Mouse (Mus musculus) neural tube, embryonic 15.5 days (tissue): ENCODE measurements around the gene Rpp25. TPM values are rescaled to one million over a fixed set of nuclear protein-coding genes. Genes with fewer than 3 reads are reported as not detected.

Experiments used
- ATAC-seq: fragments of 200-750 bp; cut with Nextera tagmentation; 2 replicates; pipeline ENCODE4 v1.8.0; 2017; ENCODE audit warnings: mild to moderate bottlenecking, moderate TSS enrichment, moderate library complexity; ENCODE audit not compliant: low FRiP score
- H3K27ac ChIP-seq: fragments of 300-500 bp; sonication (generic); replicated peaks from 2 replicates; pipeline ENCODE4 v1.5.1; 2015; ENCODE audit warnings: mild to moderate bottlenecking, inconsistent platforms
- H3K27me3 ChIP-seq: fragments of 300-500 bp; sonication (generic); replicated peaks from 2 replicates; pipeline ENCODE4 v1.6.1; 2015; ENCODE audit warnings: inconsistent platforms
- H3K36me3 ChIP-seq: fragments of 300-500 bp; sonication (generic); 2 replicates; pipeline ENCODE4 v1.6.1; 2015; ENCODE audit warnings: inconsistent platforms
- H3K4me1 ChIP-seq: fragments of 300-500 bp; sonication (generic); 2 replicates; pipeline ENCODE4 v1.6.1; 2015; ENCODE audit warnings: inconsistent platforms
- H3K4me2 ChIP-seq: fragments of 300-500 bp; sonication (generic); 2 replicates; pipeline ENCODE4 v1.6.1; 2015; ENCODE audit warnings: inconsistent platforms, mild to moderate bottlenecking, moderate library complexity
- H3K4me3 ChIP-seq: fragments of 300-500 bp; sonication (generic); replicated peaks from 2 replicates; pipeline ENCODE4 v1.5.1; 2015; ENCODE audit warnings: mild to moderate bottlenecking, inconsistent platforms
- H3K9ac ChIP-seq: fragments of 300-500 bp; sonication (generic); replicated peaks from 2 replicates; pipeline ENCODE4 v1.6.1; 2015; ENCODE audit warnings: mild to moderate bottlenecking, inconsistent platforms
- H3K9me3 ChIP-seq: fragments of 300-500 bp; sonication (generic); replicated peaks from 2 replicates; pipeline ENCODE4 v1.6.1; 2016; ENCODE audit warnings: inconsistent platforms
- WGBS: fragments of 180-500 bp; shearing (Covaris S2); methylation state at CpG from one replicate; pipeline ENCODE4 v1.1.7; 2015; ENCODE audit warnings: mixed read lengths; 5-methylcytosine and 5-hydroxymethylcytosine counted together
- polyA plus RNA-seq: library from polyadenylated mRNA; unstranded; fragments of >200 nt; fragmentation: Nextera tagmentation; extraction: Ambion mirVana; gene quantifications from 2 replicates; pipeline ENCODE4 v1.2.1, GENCODE M21; 2015

Rpp25 gene
- polyA plus RNA-seq, 1 experiment from 2014 or later: 23.5 TPM

GRCm38 (mm10) chr9:57521056-57521911 is 17.5 kb downstream of the Rpp25 start, which contains the start of gene Cox5a:
Gene Cox5a, plus strand, starts transcription at chr9:57521274.
- Histone ChIP-seq H3K4me1 (peaks cover 43% of the 10 kb centered on the region), H3K27ac (peak within 1 kb of the TSS; percentile 94), H3K27me3 (no peaks in the 10 kb centered on the region), H3K4me3 (peak within 1 kb of the TSS; percentile 95), H3K4me2 (peak within 1 kb of the TSS; percentile 75), H3K36me3 (no peaks in the 10 kb centered on the region), H3K9ac (peak within 1 kb of the TSS; percentile 96), H3K9me3 (no peaks in the 10 kb centered on the region)
- WGBS: under 1% methylated on average over 95 of the region's 95 CpGs
- peak; percentile 94 for ATAC-seq

DNA sequence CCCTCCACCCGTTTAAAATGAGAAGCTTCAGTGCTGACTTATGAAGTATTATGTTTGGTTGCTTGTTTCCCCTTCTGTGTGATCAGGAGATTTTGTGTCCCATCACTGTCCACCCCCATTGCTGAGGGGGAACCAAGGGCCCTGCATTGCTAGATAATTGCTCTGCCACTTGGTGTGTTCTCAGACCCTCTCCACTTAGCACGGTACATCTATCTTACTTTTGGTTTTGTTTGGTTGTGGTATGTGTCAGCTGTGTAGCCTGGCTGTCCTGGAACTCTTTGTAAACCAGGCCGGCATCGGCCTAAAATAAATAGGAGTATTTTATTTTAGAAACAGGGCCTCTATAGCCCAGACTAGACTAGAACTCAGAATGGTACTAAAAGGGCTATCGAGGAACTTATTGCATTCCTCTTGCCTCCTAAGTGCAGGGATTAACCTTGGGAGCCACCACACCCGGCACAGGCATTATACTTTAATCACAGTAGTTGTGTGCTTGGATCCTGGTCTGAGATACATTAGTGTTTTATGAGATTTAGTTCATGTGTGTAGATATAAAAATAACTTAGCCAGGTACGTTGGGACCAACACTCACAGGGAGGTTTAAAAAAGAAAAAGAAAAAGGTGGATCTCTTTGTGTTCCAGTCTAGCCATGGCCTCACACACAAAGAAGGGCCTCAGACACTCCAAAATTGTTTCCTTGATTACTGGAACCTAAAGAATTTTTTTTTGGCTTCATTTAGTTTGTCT is 18.5 kb downstream of the Rpp25 start:
- Histone ChIP-seq H3K4me2 (peak overlapping the region; percentile 75), H3K27me3 (no peaks in the 10 kb centered on the region), H3K9ac (peak overlapping the region; percentile 96), H3K9me3 (no peaks in the 10 kb centered on the region), H3K36me3 (no peaks in the 10 kb centered on the region), H3K4me1 (peaks cover 43% of the 10 kb centered on the region), H3K27ac (peak overlapping the region; percentile 94), H3K4me3 (peak overlapping the region; percentile 95)
- 23% methylated on average over 7 of the region's 7 CpGs for whole genome bisulfite sequencing
- ATAC-seq: no peak

DNA sequence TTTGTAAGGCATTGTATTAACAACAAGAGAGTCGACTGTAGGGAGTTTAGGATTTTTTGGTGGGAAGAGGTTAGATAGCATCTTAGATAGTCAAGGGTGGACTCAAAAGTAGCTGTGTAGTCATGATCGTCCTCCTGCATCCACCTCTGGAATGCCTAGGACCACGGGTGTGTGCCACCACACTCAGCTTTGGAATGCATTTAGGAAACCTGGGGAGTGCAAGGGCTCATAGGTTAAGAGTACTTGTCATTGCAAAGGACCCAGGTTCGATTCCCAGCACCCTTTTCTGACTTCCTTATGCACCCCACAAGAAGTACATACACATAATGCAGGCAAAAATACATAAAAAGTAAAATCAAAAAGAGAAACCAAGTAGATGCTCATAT is 19.0 kb downstream of the Rpp25 start:
- no peaks in the 10 kb centered on the region for H3K36me3 ChIP-seq
- H3K9me3 ChIP-seq: no peaks in the 10 kb centered on the region
- ATAC-seq: no peak
- H3K4me1 ChIP-seq: peaks cover 43% of the 10 kb centered on the region
- WGBS: 87% methylated on average over 4 of the region's 4 CpGs
- no peaks in the 10 kb centered on the region for H3K27me3 ChIP-seq
- no peak overlapping the region for H3K27ac ChIP-seq
- peak overlapping the region; percentile 75 for H3K4me2 ChIP-seq
- 0 out of 2 replicates have a peak overlapping the region, but pooled peaks have one; percentile 96 for H3K9ac ChIP-seq
- H3K4me3 ChIP-seq: peak overlapping the region; percentile 95; the same call in 1 of the 2 replicates

- Histone ChIP-seq H3K9ac (no peak overlapping the region), H3K36me3 (no peaks in the 10 kb centered on the region), H3K4me2 (no peak overlapping the region), H3K27me3 (no peaks in the 10 kb centered on the region), H3K4me3 (no peak overlapping the region), H3K4me1 (peaks cover 45% of the 10 kb centered on the region), H3K27ac (no peak overlapping the region), H3K9me3 (no peaks in the 10 kb centered on the region)
- ATAC-seq: no peak
- WGBS: 88% methylated on average over 1 of the region's 1 CpGs
Measured at GRCm38 (mm10) chr9:57523754-57524153, 19.9 kb downstream of the Rpp25 start.

DNA sequence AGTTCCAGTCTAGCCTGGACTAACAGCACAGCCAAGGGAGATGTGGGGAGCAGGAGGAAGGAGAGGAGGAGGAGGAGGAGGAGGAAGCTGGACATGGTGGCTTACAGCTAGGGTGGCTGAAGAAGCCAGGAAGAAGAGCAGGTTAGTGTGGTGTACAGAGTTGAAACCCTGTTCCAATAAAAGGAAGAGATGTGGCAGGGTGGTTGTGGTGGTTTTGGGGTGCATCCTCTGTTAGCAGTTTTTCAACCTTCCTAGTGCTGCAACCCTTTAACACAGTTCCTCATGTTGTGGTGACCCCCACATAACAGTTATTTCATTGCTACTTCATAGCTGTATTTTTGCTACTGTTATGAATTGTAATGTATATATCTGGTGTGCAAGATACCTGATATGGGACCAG is 20.6 kb downstream of the Rpp25 start:
- H3K4me1 ChIP-seq: peaks cover 47% of the 10 kb centered on the region
- no peak overlapping the region for H3K27ac ChIP-seq
- no peak overlapping the region for H3K4me3 ChIP-seq
- H3K4me2 ChIP-seq: no peak overlapping the region
- H3K36me3 ChIP-seq: no peaks in the 10 kb centered on the region
- no peak for ATAC-seq
- H3K27me3 ChIP-seq: no peaks in the 10 kb centered on the region
- H3K9ac ChIP-seq: no peak overlapping the region
- H3K9me3 ChIP-seq: no peaks in the 10 kb centered on the region

GRCm38 (mm10) chr9:57525516-57525915 is 21.7 kb downstream of the Rpp25 start:
- peaks cover 47% of the 10 kb centered on the region for H3K4me1 ChIP-seq
- peaks cover 4% of the 10 kb centered on the region; the same call in 1 of the 2 replicates for H3K36me3 ChIP-seq
- 83% methylated on average over 2 of the region's 2 CpGs for WGBS
- no peak for ATAC-seq
- H3K27me3 ChIP-seq: no peaks in the 10 kb centered on the region
- H3K4me3 ChIP-seq: no peak overlapping the region
- H3K27ac ChIP-seq: no peak overlapping the region
- no peak overlapping the region for H3K9ac ChIP-seq
- H3K9me3 ChIP-seq: no peaks in the 10 kb centered on the region
- no peak overlapping the region for H3K4me2 ChIP-seq

- H3K4me2 ChIP-seq: no peak overlapping the region
- no peak overlapping the region for H3K27ac ChIP-seq
- peaks cover 47% of the 10 kb centered on the region for H3K4me1 ChIP-seq
- H3K9me3 ChIP-seq: no peaks in the 10 kb centered on the region
- H3K27me3 ChIP-seq: no peaks in the 10 kb centered on the region
- ATAC-seq: no peak
- no peak overlapping the region for H3K4me3 ChIP-seq
- H3K9ac ChIP-seq: no peak overlapping the region
- peaks cover 7% of the 10 kb centered on the region for H3K36me3 ChIP-seq
Measured at GRCm38 (mm10) chr9:57526435-57526834, 22.6 kb downstream of the Rpp25 start.

GRCm38 (mm10) chr9:57531946-57532345 is 28.1 kb downstream of the Rpp25 start:
- peaks cover 40% of the 10 kb centered on the region for H3K36me3 ChIP-seq
- peaks cover 11% of the 10 kb centered on the region for H3K4me1 ChIP-seq
- H3K9ac ChIP-seq: no peak overlapping the region
- H3K4me3 ChIP-seq: no peak overlapping the region
- H3K9me3 ChIP-seq: no peaks in the 10 kb centered on the region
- ATAC-seq: no peak
- H3K27me3 ChIP-seq: no peaks in the 10 kb centered on the region
- H3K4me2 ChIP-seq: no peak overlapping the region
- H3K27ac ChIP-seq: no peak overlapping the region
- 88% methylated on average over 1 of the region's 1 CpGs for WGBS

GRCm38 (mm10) chr9:57536362-57536761 is 32.5 kb downstream of the Rpp25 start:
- Histone ChIP-seq H3K4me1 (peaks cover 25% of the 10 kb centered on the region), H3K9ac (no peak overlapping the region), H3K27me3 (no peaks in the 10 kb centered on the region), H3K36me3 (peaks cover 56% of the 10 kb centered on the region), H3K4me2 (peak overlapping the region; percentile 78), H3K4me3 (no peak overlapping the region), H3K27ac (0 out of 2 replicates have a peak overlapping the region, but pooled peaks have one; percentile 90), H3K9me3 (no peaks in the 10 kb centered on the region)
- 86% methylated on average over 5 of the region's 5 CpGs for WGBS
- ATAC-seq: no peak

DNA sequence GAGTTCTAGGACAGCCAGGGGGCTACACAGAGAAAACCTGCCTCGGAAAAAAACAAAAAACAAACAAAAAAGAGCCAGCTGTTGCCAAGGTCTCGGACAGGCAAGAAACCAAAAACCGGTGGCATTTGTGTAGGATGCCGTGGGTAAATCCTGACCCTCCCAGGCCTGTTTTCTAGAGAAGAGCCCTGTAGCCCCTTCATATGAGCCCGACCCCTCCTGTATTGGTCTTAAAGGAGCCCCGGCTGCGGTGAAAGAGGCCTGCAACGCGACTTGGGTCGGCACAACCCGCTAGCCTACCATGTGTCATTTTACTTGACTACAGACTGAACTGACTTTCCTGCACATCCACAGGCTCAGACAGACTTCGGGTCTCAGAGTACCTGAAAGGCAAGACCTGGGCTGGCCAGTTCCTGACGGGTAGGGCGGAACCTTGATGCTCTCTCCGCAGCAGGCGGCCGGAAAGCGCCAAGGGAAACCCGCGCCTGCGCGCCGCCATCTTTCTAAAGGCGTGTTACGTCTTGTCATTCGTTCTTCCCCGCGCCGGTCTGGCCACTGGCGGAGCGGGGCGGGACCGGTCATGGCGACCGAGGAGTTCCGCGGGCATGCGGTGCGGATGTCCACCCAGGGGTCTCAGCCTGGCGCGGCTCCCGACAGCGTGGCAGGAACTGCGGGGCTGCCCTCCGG is 33.4 kb downstream of the Rpp25 start, which contains the start of gene Fam219b:
Gene Fam219b (plus strand): TSS at position 485 of the 684 bp plus-strand sequence.
- peak; percentile 91 for ATAC-seq
- Histone ChIP-seq H3K4me3 (peak within 1 kb of the TSS; percentile 73), H3K4me1 (peaks cover 28% of the 10 kb centered on the region), H3K9me3 (no peaks in the 10 kb centered on the region), H3K27ac (peak within 1 kb of the TSS; percentile 90), H3K36me3 (peaks cover 52% of the 10 kb centered on the region), H3K4me2 (peak within 1 kb of the TSS; percentile 78), H3K27me3 (no peaks in the 10 kb centered on the region), H3K9ac (peak within 1 kb of the TSS; percentile 80)
- WGBS: 2% methylated on average over 45 of the region's 45 CpGs

- ATAC-seq: peak; percentile 69
- Histone ChIP-seq H3K36me3 (peaks cover 52% of the 10 kb centered on the region), H3K27me3 (no peaks in the 10 kb centered on the region), H3K9ac (peak overlapping the region; percentile 80), H3K4me1 (peaks cover 28% of the 10 kb centered on the region), H3K27ac (peak overlapping the region; percentile 90), H3K9me3 (no peaks in the 10 kb centered on the region), H3K4me3 (peak overlapping the region; percentile 73), H3K4me2 (peak overlapping the region; percentile 78)
- under 1% methylated on average over 24 of the region's 24 CpGs for WGBS
Measured at GRCm38 (mm10) chr9:57537728-57538181, 33.9 kb downstream of the Rpp25 start.
